Comparison of ENCODE assay signal across 9 mouse cellular contexts in the genomic region with DNA sequence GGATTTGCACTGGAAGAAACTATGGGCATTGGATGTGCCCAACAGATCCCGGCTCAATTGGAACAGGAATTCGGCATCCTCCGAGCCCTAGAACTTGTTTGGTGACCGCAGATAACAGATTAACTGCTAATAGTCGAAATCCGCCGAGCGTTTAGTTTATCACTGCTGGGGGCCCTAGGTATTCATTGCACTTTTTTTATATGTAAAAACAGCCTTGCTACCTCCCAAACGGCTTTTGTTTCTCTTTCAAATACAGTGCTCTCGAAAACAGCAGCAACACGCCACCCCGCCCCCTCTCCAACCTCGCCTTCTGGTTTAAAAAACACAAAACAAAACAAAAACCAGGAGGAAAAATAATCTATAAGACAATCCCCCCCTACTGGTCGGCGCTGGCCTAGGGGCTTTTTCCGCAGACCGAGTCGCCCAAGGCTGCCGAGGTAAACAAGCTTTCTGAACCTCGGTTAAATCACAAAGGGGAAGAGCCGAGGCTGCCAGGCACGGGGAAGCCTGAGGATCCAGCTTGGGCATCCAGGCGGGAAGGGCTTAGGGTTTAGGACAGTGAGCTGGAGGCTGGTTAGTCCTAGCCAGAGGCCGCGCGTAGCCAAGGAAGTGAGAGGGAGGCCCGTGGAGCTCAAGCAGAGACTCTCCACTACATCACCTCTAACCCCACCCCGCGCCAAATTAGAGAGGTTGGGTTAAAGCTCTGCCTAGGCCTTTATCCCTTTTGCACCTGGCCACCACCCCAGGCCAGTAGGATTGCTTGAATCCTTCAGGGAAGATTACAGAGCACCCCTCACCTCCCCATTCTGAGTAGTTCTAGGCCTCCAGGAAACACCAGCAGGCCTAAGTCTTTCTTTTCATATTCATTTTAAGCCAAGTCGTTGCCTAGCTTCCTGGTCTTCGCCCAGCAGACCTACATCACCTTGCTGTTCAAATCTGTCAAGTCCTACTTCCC. TPM values are rescaled to one million over a fixed set of nuclear protein-coding genes. Genes with fewer than 3 reads are reported as not detected.
A peak's percentile ranks its signal among the peaks of the same experiment; 100 is the strongest.
DNase-seq lines count a peak whose midpoint lies in the region; ATAC-seq and TF ChIP-seq lines count a peak whose summit lies in the region.
"Had no signal": no experiment of that assay in that cellular context is flagged by ENCODE, and none has a peak within 500 bp of the region (broad histone marks: within the 10 kb centered on the region; RNA-seq: fewer than 3 reads in every experiment).

No protein-coding gene starts in this region.

- WGBS in kidney, embryonic 16.5 days = 15% methylated on average over 31 of the region's 31 CpGs
- 22% methylated on average over 31 of the region's 31 CpGs for WGBS in heart, embryonic 15.5 days

- H3K9me3 ChIP-seq in kidney, embryonic 16.5 days (ENCODE audit: low read length) = no peaks in the 10 kb centered on the region
- no peaks in the 10 kb centered on the region for H3K9me3 ChIP-seq in heart, embryonic 15.5 days (replicated peaks)
- H3K9me3 ChIP-seq: stomach, embryonic 15.5 days had no signal

- TF ChIP-seq POLR2A in myocyte (IDR thresholded peaks at IDR 0.05; ENCODE audit: insufficient read length, low read depth) = no peak

- no peak for ATAC-seq in kidney, embryonic 16.5 days (ENCODE audit: low FRiP score, low TSS enrichment)
- ATAC-seq in heart, embryonic 15.5 days (replicated peaks; ENCODE audit: insufficient number of reproducible peaks, insufficient read depth, low FRiP score, low read depth) = no peak

- peaks cover 79% of the 10 kb centered on the region for H3K27me3 ChIP-seq in kidney, embryonic 16.5 days (ENCODE audit: insufficient read depth, low read length)
- H3K27me3 ChIP-seq in heart, embryonic 15.5 days = peaks cover 44% of the 10 kb centered on the region
- H3K27me3 ChIP-seq in myocyte (ENCODE audit: control insufficient read depth, insufficient read depth, insufficient read length) = no peaks in the 10 kb centered on the region

- H3K4me3 ChIP-seq in kidney, embryonic 16.5 days (ENCODE audit: low read length) = no peak overlapping the region
- no peak overlapping the region for H3K4me3 ChIP-seq in heart, embryonic 15.5 days
- no peak overlapping the region for H3K4me3 ChIP-seq in myocyte
- H3K4me3 ChIP-seq: stomach, embryonic 15.5 days had no signal

- no peak overlapping the region for H3ac ChIP-seq in myocyte (ENCODE audit: control insufficient read depth, insufficient read length)

- H3K36me3 ChIP-seq in kidney, embryonic 16.5 days (ENCODE audit: insufficient read depth, low read length) = no peaks in the 10 kb centered on the region
- H3K36me3 ChIP-seq in heart, embryonic 15.5 days = no peaks in the 10 kb centered on the region
- no peaks in the 10 kb centered on the region for H3K36me3 ChIP-seq in myocyte (ENCODE audit: control insufficient read depth, insufficient read depth)
- H3K36me3 ChIP-seq: stomach, embryonic 15.5 days had no signal

- no peak for DNase-seq in kidney, adult 11 months
- peak; percentile 71 for DNase-seq in MN1 (ENCODE audit: low spot score)
- no peak for DNase-seq in urinary bladder, adult 2 months (ENCODE audit: low spot score)
- no peak for DNase-seq in gastrocnemius, adult 8-10 months (ENCODE audit: low spot score in 2 of 2)
- DNase-seq in frontal cortex, postnatal 36 days (ENCODE audit: low spot score in 2 of 2) = no peak

- H3K4me2 ChIP-seq in kidney, embryonic 16.5 days (replicated peaks; ENCODE audit: low read depth, low read length) = peak overlapping the region; percentile 36
- peak overlapping the region; percentile 36 for H3K4me2 ChIP-seq in heart, embryonic 15.5 days
- H3K4me2 ChIP-seq in myocyte (ENCODE audit: low read depth) = peak overlapping the region; percentile 50
- H3K4me2 ChIP-seq: stomach, embryonic 15.5 days had no signal

- H3K79me2 ChIP-seq in myocyte (ENCODE audit: control insufficient read depth, insufficient read depth) = no peaks in the 10 kb centered on the region

- H3K9ac ChIP-seq in kidney, embryonic 16.5 days (replicated peaks; ENCODE audit: low read length) = no peak overlapping the region
- no peak overlapping the region for H3K9ac ChIP-seq in heart, embryonic 15.5 days
- H3K9ac ChIP-seq: stomach, embryonic 15.5 days had no signal

- peak overlapping the region; percentile 38; the same call in 1 of the 2 replicates for H3K27ac ChIP-seq in kidney, embryonic 16.5 days (ENCODE audit: low read length)
- H3K27ac ChIP-seq in heart, embryonic 15.5 days = no peak overlapping the region
- H3K27ac ChIP-seq: stomach, embryonic 15.5 days had no signal

- H3K4me1 ChIP-seq in kidney, embryonic 16.5 days (ENCODE audit: insufficient read depth, low read length) = peaks cover 60% of the 10 kb centered on the region
- peaks cover 45% of the 10 kb centered on the region for H3K4me1 ChIP-seq in heart, embryonic 15.5 days (replicated peaks)

TF ChIP-seq in myocyte, 11 proteins besides CTCF, POLR2A, EP300 and RAD21:
- TF ChIP-seq TCF12 (IDR thresholded peaks at IDR 0.05; ENCODE audit: insufficient read depth, poor library complexity, severe bottlenecking) (no peak), TCF3 (IDR thresholded peaks at IDR 0.05; ENCODE audit: insufficient read length, low read depth) (no peak), USF1 (IDR thresholded peaks at IDR 0.05; ENCODE audit: low read depth) (no peak), E2F4 (IDR thresholded peaks at IDR 0.05; ENCODE audit: insufficient read depth) (no peak), MYOD1 (IDR thresholded peaks at IDR 0.05; ENCODE audit: control insufficient read depth in 1 of 3, insufficient read length in 2 of 3, low read depth in 2 of 3) (no peak), MYOG (IDR thresholded peaks at IDR 0.05; ENCODE audit: control insufficient read depth in 1 of 3, insufficient read depth in 1 of 3, insufficient read length in 2 of 3, low read depth in 2 of 3) (no peak), REST (IDR thresholded peaks at IDR 0.05; ENCODE audit: insufficient read depth, insufficient read length) (no peak), CEBPB (IDR thresholded peaks at IDR 0.05; ENCODE audit: insufficient read depth, poor library complexity, severe bottlenecking) (no peak), POLR2AphosphoS2 (IDR thresholded peaks at IDR 0.05; ENCODE audit: insufficient read length, low read depth) (no peak)

RNA-seq across cellular contexts. Expression of gene Bcor, which starts 6.7 kb away (rescaled TPM):
- 16.7 and 19.9 TPM in 2 replicates for polyA plus RNA-seq in kidney, embryonic 16.5 days (2015; fragmentation: Nextera tagmentation; extraction: Ambion mirVana)
- 11.7 and 14.9 TPM in 2 replicates for polyA plus RNA-seq in heart, embryonic 15.5 days (2015; fragmentation: Nextera tagmentation; extraction: Ambion mirVana)
- polyA plus RNA-seq in myocyte (2012; fragmentation: generic; extraction: Trizol) = 12.1 TPM
- 7.5 and 11.9 TPM in 2 replicates for polyA plus RNA-seq in urinary bladder, adult 2 months (2012; rRNA removed)
- total RNA-seq in gastrocnemius, adult 8-10 months (2022) = 10 to 100 TPM; 13.2 to 17.4 (median 14.1) TPM
